Comparison of ENCODE assay signal across 10 mouse cellular contexts in genomic region chr9:40717182-40717874, GRCm38 (mm10). TPM values are rescaled to one million over a fixed set of nuclear protein-coding genes. Genes with fewer than 3 reads are reported as not detected.
DNase-seq lines count a peak whose midpoint lies in the region; ATAC-seq lines count a peak whose summit lies in the region.
"Had no signal": no experiment of that assay in that cellular context is flagged by ENCODE, and none has a peak within 500 bp of the region (broad histone marks: within the 10 kb centered on the region; RNA-seq: fewer than 3 reads in every experiment).

No protein-coding gene starts in this region.

- peaks cover 48% of the 10 kb centered on the region for H3K4me1 ChIP-seq in kidney, embryonic 16.5 days (ENCODE audit: insufficient read depth, low read length)
- peaks cover 3% of the 10 kb centered on the region for H3K4me1 ChIP-seq in liver, embryonic 11.5 days (replicated peaks; ENCODE audit: control insufficient read depth, insufficient read depth, low read length)

- peak overlapping the region; percentile 19 for H3K4me3 ChIP-seq in kidney, embryonic 16.5 days (ENCODE audit: low read length)
- no peak overlapping the region for H3K4me3 ChIP-seq in liver, embryonic 11.5 days (ENCODE audit: low read depth, low read length)

- peak overlapping the region; percentile 44 for H3K9ac ChIP-seq in kidney, embryonic 16.5 days (replicated peaks; ENCODE audit: low read length)
- no peak overlapping the region for H3K9ac ChIP-seq in liver, embryonic 11.5 days (ENCODE audit: low read depth, low read length)

- WGBS in kidney, embryonic 16.5 days, result 32% methylated on average over 18 of the region's 18 CpGs
- WGBS in liver, embryonic 11.5 days, result 62% methylated on average over 18 of the region's 18 CpGs

- no peaks in the 10 kb centered on the region for H3K9me3 ChIP-seq in kidney, embryonic 16.5 days (ENCODE audit: low read length)
- no peaks in the 10 kb centered on the region for H3K9me3 ChIP-seq in liver, embryonic 11.5 days (ENCODE audit: control insufficient read depth, low read length)

- DNase-seq in left cerebral cortex, adult 18-20 months (ENCODE audit: low spot score in 2 of 2), result peak; percentile 51 to 53
- no peak for DNase-seq in left cerebral cortex, adult 11 months (ENCODE audit: low spot score)
- peak; percentile 94 for DNase-seq in fibroblast of lung, adult 2 months (ENCODE audit: low read depth)
- DNase-seq in right cerebral cortex, postnatal 25 days, result peak; percentile 39
- no peak for DNase-seq in ovary, adult 18-20 months (ENCODE audit: low spot score)
- no peak for DNase-seq in T-cell, adult 2 months (ENCODE audit: low spot score)
- DNase-seq in liver, embryonic 11.5 days (ENCODE audit: low spot score), result no peak

- H3K27me3 ChIP-seq in kidney, embryonic 16.5 days (ENCODE audit: insufficient read depth, low read length), result no peaks in the 10 kb centered on the region
- no peaks in the 10 kb centered on the region for H3K27me3 ChIP-seq in liver, embryonic 11.5 days (replicated peaks; ENCODE audit: control insufficient read depth, insufficient read depth, low read length)

- peak; percentile 75 for ATAC-seq in kidney, embryonic 16.5 days (ENCODE audit: low FRiP score, low TSS enrichment)
- ATAC-seq in liver, embryonic 11.5 days (replicated peaks; ENCODE audit: low FRiP score), result no peak

- peak overlapping the region; percentile 43 for H3K4me2 ChIP-seq in kidney, embryonic 16.5 days (replicated peaks; ENCODE audit: low read depth, low read length)
- H3K4me2 ChIP-seq in liver, embryonic 11.5 days, result no peak overlapping the region

- H3K36me3 ChIP-seq in kidney, embryonic 16.5 days (ENCODE audit: insufficient read depth, low read length), result no peaks in the 10 kb centered on the region
- no peaks in the 10 kb centered on the region for H3K36me3 ChIP-seq in liver, embryonic 11.5 days (ENCODE audit: control insufficient read depth, insufficient read depth, low read length)

- peak overlapping the region; percentile 79 for H3K27ac ChIP-seq in kidney, embryonic 16.5 days (ENCODE audit: low read length)
- H3K27ac ChIP-seq in liver, embryonic 11.5 days (ENCODE audit: low read depth, low read length), result no peak overlapping the region
- H3K27ac ChIP-seq: macrophage had no signal

RNA-seq across cellular contexts. Expression of gene Clmp, which starts 31.6 kb away (rescaled TPM):
- total RNA-seq in left cerebral cortex, adult 18-20 months (2021), result 10 to 100 TPM; 28.1 to 30.0 TPM
- 28.0 and 31.3 TPM in 2 replicates for polyA plus RNA-seq in kidney, embryonic 16.5 days (2015; fragmentation: Nextera tagmentation; extraction: Ambion mirVana)
- 7.4 and 7.7 TPM in 2 replicates for polyA plus RNA-seq in liver, embryonic 11.5 days (2014; fragmentation: Nextera tagmentation; extraction: Ambion mirVana)

RNA-seq across cellular contexts. Expression of gene Gm21915, which starts 46.9 kb away (rescaled TPM):
- not detected for total RNA-seq in left cerebral cortex, adult 18-20 months (2021)
- polyA plus RNA-seq in kidney, embryonic 16.5 days (2015; fragmentation: Nextera tagmentation; extraction: Ambion mirVana), result not detected in 2 replicates
- polyA plus RNA-seq in liver, embryonic 11.5 days (2014; fragmentation: Nextera tagmentation; extraction: Ambion mirVana), result not detected in 2 replicates
- total RNA-seq: gastrocnemius, adult 8-10 months had no signal
- polyA plus RNA-seq: macrophage had no signal

Comparison
In these comparisons a context has a peak if more than half of its experiments do, and no peak if none do; other contexts are left out.
1. DNase-seq: peak in left cerebral cortex, adult 18-20 months (2 of 2), fibroblast of lung, adult 2 months (single experiment) and right cerebral cortex, postnatal 25 days (single experiment); none in left cerebral cortex, adult 11 months (single experiment), ovary, adult 18-20 months (single experiment), T-cell, adult 2 months (single experiment) and liver, embryonic 11.5 days (single experiment).